Mouse (Mus musculus): ENCODE measurements around the gene Runx1.

Runx1 gene

DNA sequence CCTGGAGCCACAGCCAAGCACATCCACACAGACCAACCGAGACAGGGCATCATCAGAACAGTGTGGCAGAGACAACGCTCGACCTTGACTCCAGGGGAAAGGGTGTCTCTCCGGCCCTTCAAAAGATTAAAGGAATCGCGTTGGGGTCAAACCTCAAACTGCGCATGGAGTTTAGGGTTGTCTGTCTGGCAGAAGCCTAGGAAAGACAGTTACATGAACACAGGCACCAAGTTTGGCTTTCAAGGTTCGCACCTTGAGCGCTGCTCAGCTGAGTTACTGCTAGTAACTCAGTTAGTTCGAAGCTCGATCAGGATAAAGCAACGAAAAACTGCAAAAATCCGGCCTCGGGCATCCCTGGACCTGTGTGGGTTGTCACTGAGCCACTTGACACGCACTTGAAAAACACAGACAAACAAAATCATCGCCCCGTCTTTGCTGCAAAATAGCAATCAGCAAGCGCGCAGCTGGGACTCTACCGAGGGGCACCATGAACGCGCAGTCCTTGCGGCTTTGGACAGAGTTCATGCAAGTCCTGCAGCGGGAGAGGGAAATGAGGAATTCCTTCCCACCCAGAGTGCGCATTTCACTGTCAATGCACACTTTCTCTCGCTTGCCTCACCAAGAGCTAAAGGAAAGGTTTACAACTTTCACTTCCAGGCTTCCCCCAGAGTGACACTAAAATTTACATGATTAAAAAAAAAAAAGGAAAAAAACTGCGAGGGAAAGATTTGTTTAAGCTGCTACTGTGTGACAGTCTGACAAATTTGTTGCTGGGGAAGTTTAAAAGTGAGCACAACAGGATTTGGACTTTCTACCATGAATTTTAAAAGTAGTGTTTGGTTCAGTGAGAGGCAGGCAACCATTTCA, 126.2 kb downstream of the Runx1 start:
- DNase-seq (ENCODE audit: extremely low spot score, low spot score): peak; percentile 49

DNA sequence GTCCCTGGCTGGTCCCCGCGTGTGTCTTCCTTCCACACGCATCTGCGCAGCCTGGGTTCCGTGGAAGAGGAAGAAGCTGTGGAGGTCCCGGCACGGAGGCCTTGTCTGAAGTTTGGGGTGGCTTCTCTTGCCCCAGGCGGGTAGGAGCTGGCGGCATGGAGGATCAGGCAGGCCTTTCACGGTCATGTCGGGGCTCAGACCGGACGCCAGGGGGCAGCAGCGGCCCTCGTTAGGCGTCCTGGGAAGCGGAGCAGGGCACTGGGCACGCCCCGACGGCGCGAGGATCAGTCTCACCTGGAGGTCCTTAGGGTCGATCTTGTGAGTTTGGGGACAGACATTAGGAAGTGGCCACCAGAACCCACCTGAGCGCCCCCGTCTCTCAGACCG, 127.3 kb downstream of the Runx1 start:
- DNase-seq (ENCODE audit: extremely low spot score, low spot score): peak; percentile 92

DNA sequence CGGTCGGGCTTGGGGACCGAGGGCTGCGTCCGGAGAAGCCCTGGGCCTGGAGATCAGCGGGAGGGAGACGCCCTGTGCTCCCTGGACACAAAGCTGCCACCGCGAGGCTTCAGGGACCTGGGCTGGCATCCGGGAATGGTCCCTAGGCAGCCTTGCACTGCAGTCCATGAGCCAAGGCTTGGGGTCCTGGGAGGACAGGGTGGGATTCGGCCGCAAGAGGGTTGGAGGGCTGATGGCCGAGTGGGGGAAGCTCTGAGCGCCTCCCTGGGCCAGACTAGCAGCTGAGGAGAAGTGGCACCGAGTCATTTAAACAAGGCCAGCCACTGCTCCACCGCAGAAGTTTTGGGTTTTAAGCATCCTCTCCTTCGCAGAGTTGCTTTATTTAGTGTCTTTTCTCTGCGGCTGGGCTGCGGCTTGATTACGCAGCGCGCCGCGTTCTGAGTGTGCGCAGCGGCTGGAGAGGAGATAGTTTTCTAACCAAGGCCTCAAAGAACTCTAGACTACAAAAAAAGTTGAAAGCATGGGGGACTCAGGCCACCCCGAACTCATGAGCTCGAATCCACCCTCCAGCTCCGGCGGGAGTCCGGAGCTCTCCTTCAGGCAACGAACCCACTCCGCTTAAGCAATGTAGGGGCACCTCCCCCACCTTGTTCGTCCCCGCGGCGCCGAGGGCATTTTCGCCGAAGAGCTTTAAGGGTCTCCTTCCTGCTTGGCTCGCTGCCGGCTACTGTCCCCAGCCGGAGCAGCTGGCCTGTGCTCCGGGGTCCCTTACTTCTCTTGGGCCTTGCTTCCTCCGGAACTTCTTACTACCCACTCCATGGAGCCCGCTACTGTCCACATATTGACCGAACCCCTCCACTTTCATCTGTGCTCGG, 128.0 kb downstream of the Runx1 start:
- no peak for DNase-seq (ENCODE audit: extremely low spot score, low spot score)

DNA sequence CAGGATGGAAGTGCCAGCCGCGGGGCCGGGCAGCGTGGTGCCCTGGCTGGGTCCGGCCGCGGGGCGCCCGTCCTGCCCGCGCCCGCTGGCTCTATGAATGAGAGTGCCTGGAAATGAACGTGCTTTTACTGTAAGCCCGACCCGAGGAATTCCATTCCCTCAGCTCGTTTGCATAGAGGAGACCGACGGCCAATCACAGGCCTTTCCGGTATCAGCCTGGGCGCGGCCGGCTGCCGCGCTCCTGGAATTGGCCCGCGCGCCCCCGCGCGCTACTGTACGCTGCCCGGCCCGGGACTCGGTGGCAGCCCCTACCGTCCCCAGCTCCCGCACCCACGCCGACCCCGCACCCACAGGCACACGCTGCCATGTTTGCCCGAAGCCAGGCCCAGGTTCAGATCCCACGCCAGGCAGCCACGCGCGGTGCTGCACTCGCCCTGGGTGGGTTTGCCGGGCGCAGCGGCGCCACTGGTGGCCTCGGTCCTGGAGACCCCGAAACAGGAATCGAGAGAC, 128.7 kb downstream of the Runx1 start:
- peak; percentile 79 for DNase-seq (ENCODE audit: extremely low spot score, low spot score)

DNA sequence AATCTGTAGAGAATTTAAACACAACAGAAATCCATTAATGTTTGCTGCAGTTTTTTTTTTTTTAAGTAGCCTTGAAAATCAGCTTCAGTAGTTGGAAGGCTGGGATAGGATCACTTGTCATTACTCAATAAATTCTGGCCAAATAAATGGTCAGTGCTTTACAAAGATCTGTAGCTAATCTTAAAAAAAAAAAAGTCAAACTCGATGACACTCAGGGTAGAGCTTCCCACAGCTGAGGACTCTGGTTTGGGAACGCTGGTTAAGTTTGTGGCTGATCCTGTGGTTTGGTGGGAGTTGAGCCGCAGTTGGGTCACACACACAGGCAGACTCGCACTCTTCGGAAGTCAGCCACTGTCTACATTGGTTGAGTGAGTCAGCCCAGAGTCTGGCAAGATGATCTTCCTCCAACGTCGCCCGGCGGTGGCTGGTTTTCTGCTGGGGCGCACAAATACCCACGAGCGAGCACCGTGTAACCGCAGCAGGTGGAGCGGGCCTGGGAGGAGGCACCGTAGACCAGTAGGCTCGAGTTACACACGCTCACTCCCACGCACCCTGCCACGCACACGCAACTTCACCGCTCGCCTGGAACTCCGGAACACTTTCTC, 129.4 kb downstream of the Runx1 start:
- peak; percentile 60 for DNase-seq (ENCODE audit: extremely low spot score, low spot score)

DNA sequence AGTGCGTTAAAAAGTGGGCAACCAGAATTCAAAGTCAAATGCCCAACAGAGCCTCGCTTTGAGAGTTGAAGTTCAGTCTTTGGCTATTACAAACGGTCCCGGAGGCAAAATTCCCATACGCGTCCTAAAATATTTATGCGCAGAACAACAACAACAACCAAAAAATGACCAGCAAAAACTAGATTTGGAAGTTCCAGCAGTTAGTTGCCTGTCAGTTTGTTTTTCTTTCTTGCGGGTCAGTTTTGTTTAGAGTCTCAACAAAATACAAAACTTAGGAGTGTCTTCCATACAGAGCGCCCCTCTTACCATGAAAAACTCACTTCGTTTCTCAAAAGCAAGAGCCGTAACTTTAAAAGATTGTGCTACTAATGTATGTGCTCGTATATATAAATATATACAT, 130.0 kb downstream of the Runx1 start:
- no peak for DNase-seq (ENCODE audit: extremely low spot score, low spot score)

DNA sequence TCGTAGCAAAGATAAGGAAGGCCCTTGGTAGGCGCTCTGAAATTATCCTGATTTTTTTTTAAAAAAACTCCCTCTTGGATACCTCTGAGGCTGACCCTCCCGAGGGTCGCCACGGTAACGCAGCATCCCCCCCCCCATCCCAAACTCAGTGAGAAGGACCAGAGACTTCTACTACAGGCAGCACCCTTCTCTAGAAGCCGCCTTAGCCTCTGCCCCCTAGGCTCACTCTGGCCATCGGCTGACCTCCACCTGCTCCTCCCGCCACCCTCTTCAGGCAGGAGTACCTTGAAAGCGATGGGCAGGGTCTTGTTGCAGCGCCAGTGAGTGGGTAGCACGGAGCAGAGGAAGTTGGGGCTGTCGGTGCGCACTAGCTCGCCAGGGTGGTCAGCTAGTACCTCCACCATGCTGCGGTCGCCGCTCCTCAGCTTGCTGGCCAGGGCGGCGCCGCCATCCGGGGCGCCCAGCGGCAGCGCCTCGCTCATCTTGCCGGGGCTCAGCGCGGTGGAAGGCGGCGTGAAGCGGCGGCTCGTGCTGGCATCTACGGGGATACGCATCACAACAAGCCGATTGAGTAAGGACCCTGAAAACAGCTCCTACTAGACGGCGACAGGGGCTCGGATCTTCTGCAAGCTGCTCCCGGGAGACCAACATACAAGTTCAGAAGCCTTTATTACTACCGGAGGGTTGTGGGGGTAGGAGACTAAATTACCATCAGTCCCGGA, 130.6 kb downstream of the Runx1 start:
- DNase-seq (ENCODE audit: extremely low spot score, low spot score): peak; percentile 77

DNA sequence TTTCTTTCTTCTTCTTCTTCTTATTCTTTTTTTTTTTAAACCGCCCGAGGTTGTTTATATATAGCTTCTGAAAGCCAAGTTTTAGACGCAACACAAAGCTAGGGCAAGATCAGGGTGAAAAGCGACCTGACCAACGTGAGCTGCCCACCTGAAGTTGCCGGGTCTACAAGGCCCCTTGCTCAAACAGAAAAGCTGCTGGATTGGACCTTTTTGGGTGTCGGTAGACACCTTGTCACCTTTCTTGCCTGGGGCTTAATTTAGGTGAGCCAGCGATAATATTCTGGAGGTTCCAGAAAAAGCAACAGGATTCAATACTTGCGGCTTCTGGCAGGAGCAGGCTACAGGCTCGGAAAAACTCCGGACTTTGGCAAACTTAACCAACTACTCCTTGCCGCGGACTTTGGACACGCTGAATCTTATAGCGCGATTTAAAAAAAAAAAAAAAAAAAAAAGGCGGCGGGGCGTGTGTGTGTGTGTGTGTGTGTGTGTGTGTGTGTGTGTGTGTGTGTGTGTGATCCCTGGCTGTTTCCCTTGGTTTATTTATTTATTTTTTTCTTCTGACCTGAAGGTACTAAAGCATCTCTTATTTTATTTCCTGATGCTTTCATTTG, 131.3 kb downstream of the Runx1 start:
- peak; percentile 35 for DNase-seq (ENCODE audit: extremely low spot score, low spot score)

DNA sequence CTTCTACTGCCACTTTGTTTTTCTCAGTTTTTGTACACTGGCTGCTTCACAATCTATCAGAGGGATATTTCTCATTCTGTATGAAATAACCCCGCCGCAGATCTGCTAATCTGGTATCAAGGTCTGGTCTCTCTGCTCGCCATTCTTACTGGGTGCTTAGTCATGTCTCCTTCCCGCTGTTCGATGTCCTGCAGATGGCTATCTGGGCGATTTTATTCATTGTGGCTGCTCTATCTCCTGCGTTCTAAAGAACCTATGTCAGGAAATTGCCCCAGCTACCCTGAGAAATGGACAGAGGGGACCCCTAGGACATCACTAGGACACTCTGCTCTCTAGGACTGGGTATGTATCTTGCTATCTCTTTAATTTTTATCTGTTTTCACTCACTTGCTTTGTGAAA, 135.2 kb downstream of the Runx1 start:
- no peak for DNase-seq (ENCODE audit: extremely low spot score, low spot score)

DNA sequence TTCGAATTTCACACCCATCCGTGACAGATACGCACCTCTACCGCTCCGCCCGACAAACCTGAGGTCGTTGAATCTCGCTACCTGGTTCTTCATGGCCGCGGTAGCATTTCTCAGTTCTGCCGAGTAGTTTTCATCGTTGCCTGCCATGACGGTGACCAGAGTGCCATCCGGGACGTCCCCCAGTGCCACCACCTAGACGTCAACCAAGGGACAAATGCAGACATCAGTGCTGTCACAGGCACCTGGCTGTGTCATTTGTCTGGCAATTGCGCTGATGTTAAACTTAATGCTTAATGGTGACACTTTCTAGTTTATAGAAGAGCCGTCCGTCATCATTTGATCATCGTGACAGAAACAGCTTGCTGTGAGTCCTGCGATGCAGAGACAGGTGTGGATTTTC, 137.0 kb downstream of the Runx1 start:
- no peak for DNase-seq (ENCODE audit: extremely low spot score, low spot score)

DNA sequence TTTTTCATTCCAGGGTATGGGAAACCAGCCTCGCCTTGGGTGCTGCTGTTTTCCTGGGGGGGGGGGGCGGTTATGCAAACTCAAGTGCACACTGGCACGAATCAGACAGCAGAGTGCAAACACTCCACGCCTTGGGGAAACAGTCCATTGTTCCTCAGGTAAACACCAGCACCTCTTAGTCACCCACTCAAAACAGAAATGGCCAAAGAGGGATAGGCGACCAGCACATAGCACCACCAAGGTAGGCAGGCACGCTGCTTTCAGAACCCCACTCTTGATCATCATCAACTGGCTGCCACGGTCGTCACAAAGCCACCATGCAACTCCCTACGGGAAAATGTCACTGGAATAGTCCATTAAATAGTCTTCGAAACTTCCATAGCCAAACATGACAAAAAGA, 139.0 kb downstream of the Runx1 start:
- DNase-seq (ENCODE audit: extremely low spot score, low spot score): no peak

DNA sequence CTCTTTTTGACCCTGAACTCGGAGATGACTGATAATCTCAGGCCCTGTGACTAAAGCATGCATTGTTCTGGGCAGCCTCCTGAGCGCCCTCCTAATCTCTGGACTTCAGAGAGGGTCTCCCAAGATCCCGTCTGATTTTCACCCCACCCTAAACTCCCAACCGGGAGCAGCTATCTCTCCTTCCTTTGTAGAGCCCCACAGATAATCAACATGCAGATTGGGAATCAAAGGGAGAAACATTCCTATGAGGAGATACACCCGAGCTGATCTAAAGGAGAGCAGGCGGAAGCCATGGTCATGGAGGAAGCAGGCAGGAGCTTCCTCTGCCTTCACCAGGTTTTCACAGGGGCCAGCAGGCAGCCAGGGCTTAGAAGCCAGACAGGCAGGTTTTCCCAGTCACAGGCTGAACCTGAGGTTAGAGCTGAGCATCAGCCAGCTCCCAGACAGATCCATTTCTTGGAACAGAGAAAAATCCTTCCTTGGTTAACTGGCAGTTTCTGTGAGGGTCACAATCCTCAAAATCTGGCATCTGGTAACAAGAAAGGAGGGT, 140.1 kb downstream of the Runx1 start:
- no peak for DNase-seq (ENCODE audit: extremely low spot score, low spot score)

DNA sequence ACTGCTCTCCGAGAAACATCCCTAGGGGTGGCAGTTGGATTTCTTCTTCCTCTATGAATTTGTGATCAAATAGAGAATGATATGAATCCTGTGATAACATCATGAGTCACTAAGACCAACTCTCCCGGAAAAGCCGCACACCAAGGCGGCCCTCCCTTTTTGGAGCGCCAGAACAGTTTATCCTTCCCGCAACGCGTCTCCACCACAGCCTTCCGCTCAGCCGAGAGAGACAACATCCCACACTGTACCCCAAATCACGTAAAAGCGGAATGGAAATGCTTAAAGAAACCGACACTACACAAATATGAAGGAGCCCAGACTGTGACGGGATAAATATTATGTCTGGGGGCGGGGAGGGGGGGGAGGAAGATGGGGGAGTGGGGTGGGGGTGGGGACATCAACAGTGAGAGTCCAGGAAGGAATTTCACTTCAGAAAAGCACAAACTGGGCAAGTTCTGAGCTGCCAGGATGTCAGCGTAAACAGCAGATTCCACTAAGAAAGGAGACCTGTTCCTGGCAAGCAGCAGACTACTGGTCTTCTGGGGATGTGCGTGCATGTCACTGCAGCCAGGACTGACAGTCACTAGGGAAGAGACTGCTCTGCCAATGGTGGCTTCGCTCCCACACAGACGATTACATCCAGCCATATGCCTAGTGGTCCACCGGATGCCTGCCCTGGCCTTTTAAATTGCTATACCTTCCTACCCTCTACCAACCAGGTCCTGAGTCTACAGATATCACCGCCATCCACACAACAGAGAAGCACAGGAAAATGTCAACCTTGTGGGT, 141.3 kb downstream of the Runx1 start:
- no peak for DNase-seq (ENCODE audit: extremely low spot score, low spot score)

DNA sequence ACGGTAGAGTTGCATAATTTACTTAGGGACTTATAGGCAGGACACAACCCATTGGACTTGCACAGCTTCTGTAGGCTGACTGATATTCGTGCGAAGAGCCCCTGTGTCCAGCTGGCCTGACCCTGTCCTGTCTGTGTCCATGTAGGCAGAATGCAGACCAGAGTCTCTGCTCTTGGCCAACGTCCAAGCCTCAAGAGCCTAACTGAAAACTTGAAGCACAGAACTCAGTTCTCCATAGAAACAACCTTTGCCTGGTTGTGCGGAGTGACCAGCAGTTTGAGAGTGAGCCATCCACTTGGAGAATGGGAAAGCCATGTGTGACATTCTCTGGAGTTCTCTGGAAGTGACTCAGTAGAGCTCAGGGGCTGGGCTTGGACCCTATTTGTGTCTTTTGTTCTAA, 149.3 kb downstream of the Runx1 start:
- no peak for DNase-seq (ENCODE audit: extremely low spot score, low spot score)

DNA sequence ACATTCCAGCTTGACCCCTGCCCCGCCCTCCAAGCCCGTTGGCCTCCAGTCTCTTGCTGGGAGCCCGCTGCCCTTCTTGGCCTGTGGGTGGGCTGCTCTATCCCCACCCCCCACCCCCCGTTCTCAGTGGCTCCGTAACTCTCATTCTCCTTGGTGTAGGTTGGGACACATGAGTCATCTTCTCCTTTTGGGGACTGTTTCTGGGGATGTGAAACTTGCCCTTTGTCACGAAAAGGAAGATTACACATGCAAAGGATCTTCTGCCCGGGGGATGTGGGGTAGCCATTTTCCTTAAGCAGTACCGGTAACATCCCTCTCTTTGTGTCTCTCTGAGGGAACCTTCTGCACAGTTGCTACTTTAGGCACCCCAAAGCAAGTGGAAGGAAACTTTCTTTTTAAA, 150.3 kb downstream of the Runx1 start:
- DNase-seq (ENCODE audit: extremely low spot score, low spot score): no peak

DNA sequence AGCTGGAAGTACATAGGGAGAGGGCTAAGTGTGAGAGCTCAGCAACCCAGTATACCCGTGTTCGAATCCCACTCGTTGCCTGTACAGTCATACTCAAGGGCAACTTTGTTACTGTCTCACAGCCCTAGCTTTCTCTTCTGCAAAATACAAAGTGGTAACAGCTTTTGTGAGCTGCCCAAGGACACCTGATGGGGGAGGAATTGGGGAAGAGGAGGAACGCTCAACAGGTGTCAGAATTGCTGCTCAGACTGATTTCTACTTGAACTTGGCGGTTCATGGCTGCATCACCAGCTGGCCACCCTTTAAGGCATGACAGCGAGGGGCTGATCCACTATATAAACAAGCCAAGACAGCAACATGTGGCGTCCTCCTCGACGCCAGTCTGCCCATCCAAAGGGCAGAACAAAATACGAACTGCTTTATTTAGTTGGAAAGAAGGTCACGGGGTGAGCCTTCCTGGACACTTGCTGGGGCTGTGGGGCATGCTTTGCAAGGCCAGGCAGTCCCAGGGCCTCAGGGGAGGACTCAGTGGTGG, 151.0 kb downstream of the Runx1 start:
- DNase-seq (ENCODE audit: extremely low spot score, low spot score): no peak

DNA sequence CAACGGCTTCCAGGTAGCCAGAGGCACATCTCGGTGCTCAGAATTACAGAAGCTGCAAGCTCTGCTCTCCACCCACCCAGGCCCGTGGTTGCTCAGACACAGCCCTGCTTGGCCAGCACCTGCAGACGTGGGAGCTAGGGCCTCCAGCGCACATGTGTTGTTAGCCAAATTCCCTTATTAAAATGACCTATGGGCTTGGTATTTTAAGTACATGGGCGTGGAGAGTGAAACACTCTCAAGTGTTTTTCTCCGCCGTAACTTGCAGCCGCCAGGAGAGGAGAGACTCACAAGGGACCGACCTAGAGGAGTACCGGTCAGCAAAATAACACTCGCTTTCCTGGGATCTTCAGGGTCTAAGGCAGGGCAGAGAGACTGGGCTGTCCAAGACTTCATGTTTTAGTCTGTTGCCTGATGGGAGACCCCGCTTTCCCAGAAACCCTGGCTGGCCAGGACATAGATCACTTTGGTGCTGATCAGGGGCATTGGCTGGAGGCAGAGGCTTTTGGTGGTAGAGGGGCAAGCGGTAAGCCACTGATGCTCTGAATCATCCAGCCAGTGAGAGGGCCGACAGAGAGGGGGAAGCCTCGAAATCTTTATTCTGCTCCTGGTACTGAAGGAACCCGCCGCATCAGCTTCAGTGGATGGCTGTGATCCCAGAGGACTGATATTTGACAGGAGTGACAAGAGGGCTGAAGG, 151.7 kb downstream of the Runx1 start:
- no peak for DNase-seq (ENCODE audit: extremely low spot score, low spot score)

DNA sequence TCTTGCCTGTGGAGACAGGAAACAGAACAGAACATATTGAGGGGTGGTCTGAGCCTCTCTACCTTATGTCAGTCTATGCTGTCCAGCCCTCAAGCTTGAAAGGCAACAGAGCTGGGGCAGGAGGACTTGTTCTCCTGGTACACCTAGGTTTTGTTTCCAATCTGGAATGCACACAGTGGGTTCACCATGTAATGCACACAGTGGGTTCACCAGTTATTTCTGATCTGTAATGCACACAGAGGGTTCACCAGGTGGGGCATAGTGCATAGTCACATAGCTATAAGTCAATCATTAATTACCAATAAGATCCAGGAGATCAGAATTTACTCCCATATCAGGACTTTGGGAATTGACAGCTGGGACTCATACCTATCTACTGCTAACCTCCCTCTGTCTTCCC, 157.1 kb downstream of the Runx1 start:
- no peak for DNase-seq (ENCODE audit: extremely low spot score, low spot score)

DNA sequence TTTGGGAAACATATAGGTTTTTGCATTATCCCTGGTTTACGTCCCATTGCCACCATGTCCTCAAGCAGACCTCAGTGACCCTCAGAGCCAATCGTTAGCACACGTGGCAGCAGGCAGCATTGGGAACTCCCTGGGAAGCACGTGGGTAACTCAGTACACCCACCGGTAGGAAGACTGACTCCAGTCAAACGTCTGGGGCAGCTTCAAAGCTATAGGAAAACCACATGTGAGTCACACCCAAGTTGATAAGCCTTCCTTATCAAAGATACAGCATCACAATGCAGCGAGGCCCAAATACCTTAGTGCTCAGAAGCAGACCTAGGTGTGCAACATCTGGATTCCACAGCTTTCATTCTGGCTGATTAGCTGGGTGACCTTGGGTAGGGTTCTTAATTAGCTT, 164.2 kb downstream of the Runx1 start:
- no peak for DNase-seq (ENCODE audit: extremely low spot score, low spot score)
